Mouse (Mus musculus) ES-E14 (cell line): ENCODE results near the gene Dclk1.

Experiments
- CHD2 ChIP-seq: IDR thresholded peaks from 2 replicates; pipeline ENCODE4 v1.6.1; 2014; ENCODE audit warnings: mild to moderate bottlenecking, low read depth, low read length, inconsistent platforms
- MAFK ChIP-seq: IDR thresholded peaks from 2 replicates; pipeline ENCODE4 v1.6.1; 2014; ENCODE audit warnings: mild to moderate bottlenecking, low read depth, low read length, inconsistent platforms; ENCODE audit not compliant: insufficient read depth
- ZC3H11A ChIP-seq: IDR thresholded peaks from 2 replicates; pipeline ENCODE4 v1.6.1; 2012; ENCODE audit warnings: low read depth, mild to moderate bottlenecking, inconsistent platforms, low read length, borderline replicate concordance

DNA sequence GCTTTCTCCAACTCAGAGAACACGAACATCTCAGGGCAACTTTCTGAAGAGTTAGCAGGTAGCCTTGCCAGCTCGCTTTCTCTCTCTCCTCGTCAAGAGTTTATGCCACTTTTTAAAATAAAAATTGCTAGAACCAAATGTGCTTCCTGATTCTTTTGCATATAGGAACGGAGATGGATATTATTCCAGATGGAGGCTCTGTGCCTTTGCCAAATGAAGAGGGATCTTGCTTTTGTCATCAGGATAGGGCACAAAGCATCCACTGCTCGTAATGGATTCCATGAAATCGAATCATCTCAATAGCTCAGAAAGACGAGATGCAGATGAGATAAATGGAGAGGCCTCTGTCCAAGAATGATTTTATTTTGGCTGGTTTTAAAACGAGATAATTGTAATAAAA lies 201.1 kb downstream of the Dclk1 start:
- TF ChIP-seq ZC3H11A (no peak), CHD2 (no peak), MAFK (no peak)
